Mouse (Mus musculus) lung, postnatal 10 days (tissue): ENCODE data around the gene Sec1.
A peak's percentile ranks its signal among the peaks of the same experiment; 100 is the strongest.

Experiments
- DNase-seq: peaks from one replicate; pipeline ENCODE4 v3.0.0; 2021

The Sec1 gene

GRCm38 (mm10) chr7:45639561-45640027 lies 54.6 kb downstream of the Sec1 start, which contains the start of gene Mamstr:
Gene Mamstr (plus strand): TSS chr7:45639977.
- DNase-seq, result no peak

GRCm38 (mm10) chr7:45638623-45639401 lies 55.4 kb downstream of the Sec1 start:
- peak; percentile 96 for DNase-seq

- DNase-seq, result no peak
These were observed 56.5 kb downstream of the Sec1 start for GRCm38 (mm10) chr7:45637710-45638109.

- peak; percentile 82 for DNase-seq
These were observed 58.2 kb downstream of the Sec1 start for GRCm38 (mm10) chr7:45635711-45636688.

- peak; percentile 69 for DNase-seq
These were observed 59.1 kb downstream of the Sec1 start for GRCm38 (mm10) chr7:45634946-45635681.

GRCm38 (mm10) chr7:45632499-45632898 lies 61.7 kb downstream of the Sec1 start:
- peak; percentile 56 for DNase-seq

GRCm38 (mm10) chr7:45630064-45630907 lies 63.9 kb downstream of the Sec1 start:
- DNase-seq, result peak; percentile 55

- DNase-seq, result peak; percentile 93
These were observed 65.6 kb downstream of the Sec1 start for GRCm38 (mm10) chr7:45628364-45629294.
